Mouse (Mus musculus) neural tube, embryonic 14.5 days (tissue): ENCODE measurements around the gene Fbxo6. TPM values are rescaled to one million over a fixed set of nuclear protein-coding genes. Genes with fewer than 3 reads are reported as not detected.

Source experiments
- microRNA-seq: library from miRNA; unstranded; fragments of <30 nt; microRNA quantifications from one replicate; pipeline ENCODE4, GENCODE M21; 2016
- polyA plus RNA-seq: library from polyadenylated mRNA; unstranded; fragments of >200 nt; fragmentation: Nextera tagmentation; extraction: Ambion mirVana; gene quantifications from 2 replicates; pipeline ENCODE4 v1.2.1, GENCODE M21; 2014

The Fbxo6 gene
- polyA plus RNA-seq, 1 experiment from 2014 or later = 19.7 TPM

Small RNA genes within 50 kb of the gene (microRNA-seq; reads per million reads assigned to microRNA genes)
- gene Mir7022 = not detected

Other genes with a start within 250 kb of the Fbxo6 start
- 72.1 and 94.4 TPM in 2 replicates for gene Mfn2, start 247.4 kb downstream of the Fbxo6 start, polyA plus RNA-seq
- gene Plod1, start 215.4 kb downstream of the Fbxo6 start, polyA plus RNA-seq = 15.6 and 29.7 TPM in 2 replicates
- gene 2510039O18Rik, start 211.2 kb downstream of the Fbxo6 start, polyA plus RNA-seq = 14.9 and 17.4 TPM in 2 replicates
- 0.36 and 0.55 TPM in 2 replicates for gene Nppb, start 166.4 kb downstream of the Fbxo6 start, polyA plus RNA-seq
- gene Nppa, start 151.4 kb downstream of the Fbxo6 start, polyA plus RNA-seq = 2.4 and 2.6 TPM in 2 replicates
- gene Clcn6, start 113.3 kb downstream of the Fbxo6 start, polyA plus RNA-seq = 25.8 and 30.6 TPM in 2 replicates
- 16.5 and 20.3 TPM in 2 replicates for gene Mthfr, start 113.1 kb downstream of the Fbxo6 start, polyA plus RNA-seq
- gene Agtrap, start 64.1 kb downstream of the Fbxo6 start, polyA plus RNA-seq = 2.6 and 5.5 TPM in 2 replicates
- gene Mad2l2, start 21.8 kb downstream of the Fbxo6 start, polyA plus RNA-seq = 114 and 127 TPM in 2 replicates
- 13.2 and 13.8 TPM in 2 replicates for gene Draxin, start 21.4 kb downstream of the Fbxo6 start, polyA plus RNA-seq
- gene Fbxo44, start 8.3 kb upstream of the Fbxo6 start, polyA plus RNA-seq = 99.4 and 116 TPM in 2 replicates
- gene Fbxo2, start 8.5 kb upstream of the Fbxo6 start, polyA plus RNA-seq = 7.4 and 10.4 TPM in 2 replicates
- gene Disp3, start 135.8 kb upstream of the Fbxo6 start, polyA plus RNA-seq = 19.5 and 19.9 TPM in 2 replicates